Mouse (Mus musculus) heart, adult 2 months (tissue): ENCODE data around the gene Snrnp25.

Experiments used
- EP300 ChIP-seq: fragments of 200-500 bp; IDR thresholded peaks from 2 replicates; pipeline ENCODE4 v1.6.1; 2011; ENCODE audit warnings: low read depth, low read length, control low read depth; ENCODE audit not compliant: insufficient read depth
- POLR2A ChIP-seq: fragments of 200-500 bp; IDR thresholded peaks from 2 replicates; pipeline ENCODE4 v1.6.1; 2011; ENCODE audit warnings: mild to moderate bottlenecking, low read depth, low read length, control low read depth; ENCODE audit not compliant: insufficient read depth

DNA sequence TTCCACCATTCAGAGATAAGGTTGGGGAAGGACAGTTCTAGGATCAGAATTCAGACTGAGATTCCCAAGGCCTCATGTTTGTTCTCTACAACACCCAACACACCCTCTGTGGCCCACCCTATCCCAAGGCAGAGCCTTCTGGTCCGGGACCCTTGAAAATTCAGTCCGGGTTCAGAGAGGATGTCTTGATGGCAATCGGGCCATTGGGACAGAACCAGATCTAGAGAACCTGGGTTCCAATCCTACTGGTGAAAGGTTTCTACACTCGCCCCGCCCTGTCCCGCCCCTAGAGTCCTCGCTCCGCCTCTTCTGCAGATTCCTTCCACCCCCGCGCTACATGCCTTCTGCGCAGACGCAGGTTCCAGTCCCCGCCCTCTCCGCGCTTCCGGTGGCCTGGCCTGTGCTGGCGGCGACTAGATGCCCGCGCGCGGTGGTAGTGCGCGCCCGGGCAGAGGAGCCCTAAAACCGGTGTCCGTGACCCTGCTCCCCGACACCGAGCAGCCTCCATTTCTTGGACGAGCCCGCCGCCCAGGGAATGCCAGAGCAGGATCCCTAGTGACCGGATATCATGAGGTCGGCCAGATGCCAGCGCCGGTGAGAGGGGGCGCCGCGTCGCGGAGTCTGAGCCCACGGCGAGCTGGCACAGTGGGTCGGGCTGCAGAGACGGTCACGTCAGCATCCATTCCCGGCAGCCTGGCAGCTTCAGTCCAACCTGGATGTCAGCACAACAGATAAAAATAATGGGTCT is 21.1 kb downstream of the Snrnp25 start, which contains the start of gene Mpg:
- TF ChIP-seq POLR2A: peak; percentile 93
- TF ChIP-seq EP300: peak; percentile 55; the same call in 1 of the 2 replicates
